Mouse (Mus musculus) ES-E14 (cell line): ENCODE measurements around the gene Vat1. TPM values are rescaled to one million over a fixed set of nuclear protein-coding genes. Genes with fewer than 3 reads are reported as not detected.
A peak's percentile ranks its signal among the peaks of the same experiment; 100 is the strongest.
"Not testable (repeated sequence)": the region's sequence is repeated elsewhere in the genome, so short reads cannot be mapped to it uniquely, and the experiment has no call there.

Experiments used
- DNase-seq: peaks from one replicate; pipeline ENCODE4 v3.0.0-alpha.2; 2013; ENCODE audit warnings: low read depth, low spot score
- H3K27ac ChIP-seq: 2 replicates; pipeline ENCODE4 v1.5.1; 2012; ENCODE audit warnings: low read depth, mild to moderate bottlenecking, low read length, moderate library complexity, mixed read lengths; ENCODE audit not compliant: poor library complexity, insufficient read depth, severe bottlenecking
- H3K36me3 ChIP-seq: 2 replicates; pipeline ENCODE4 v1.6.1; 2012; ENCODE audit warnings: mild to moderate bottlenecking, low read length, moderate library complexity, mixed read lengths; ENCODE audit not compliant: control insufficient read depth, poor library complexity, insufficient read depth, severe bottlenecking
- H3K4me1 ChIP-seq, 2 experiments: fragments of 150-350 bp in 1 of 2; sonication (generic) in 1 of 2; 2 replicates each; pipeline ENCODE4 v1.6.1; 2012; ENCODE audit warnings: low read length in 2 of 2, mild to moderate bottlenecking in 1 of 2, mixed read lengths in 1 of 2; ENCODE audit not compliant: control insufficient read depth in 2 of 2, insufficient read depth in 2 of 2, poor library complexity in 1 of 2
- H3K4me3 ChIP-seq, 2 experiments: fragments of 150-350 bp in 1 of 2; sonication (generic) in 1 of 2; 2 replicates each; pipeline ENCODE4 v1.5.1; 2012; ENCODE audit warnings: low read length in 2 of 2, low read depth in 1 of 2, mild to moderate bottlenecking in 1 of 2, mixed read lengths in 1 of 2; ENCODE audit not compliant: insufficient read depth in 1 of 2, poor library complexity in 1 of 2, severe bottlenecking in 1 of 2
- H3K9ac ChIP-seq: 2 replicates; pipeline ENCODE4 v1.6.1; 2012; ENCODE audit warnings: low read depth, mild to moderate bottlenecking, low read length, mixed read lengths; ENCODE audit not compliant: poor library complexity, insufficient read depth, severe bottlenecking
- H3K9me3 ChIP-seq: fragments of 150-350 bp; sonication (generic); 2 replicates; pipeline ENCODE4 v1.6.1; 2012; ENCODE audit warnings: low read depth, mild to moderate bottlenecking, low read length; ENCODE audit not compliant: control insufficient read depth, insufficient read depth
- CHD2 ChIP-seq: IDR thresholded peaks from 2 replicates; pipeline ENCODE4 v1.6.1; 2014; ENCODE audit warnings: mild to moderate bottlenecking, low read depth, low read length, inconsistent platforms
- HCFC1 ChIP-seq: IDR thresholded peaks from 2 replicates; pipeline ENCODE4 v1.6.1; 2012; ENCODE audit warnings: low read length, inconsistent platforms, borderline replicate concordance; ENCODE audit not compliant: insufficient read depth
- MAFK ChIP-seq: IDR thresholded peaks from 2 replicates; pipeline ENCODE4 v1.6.1; 2014; ENCODE audit warnings: mild to moderate bottlenecking, low read depth, low read length, inconsistent platforms; ENCODE audit not compliant: insufficient read depth
- ZC3H11A ChIP-seq: IDR thresholded peaks from 2 replicates; pipeline ENCODE4 v1.6.1; 2012; ENCODE audit warnings: low read depth, mild to moderate bottlenecking, inconsistent platforms, low read length, borderline replicate concordance
- ZNF384 ChIP-seq: IDR thresholded peaks from 2 replicates; pipeline ENCODE4 v1.6.1; 2012; ENCODE audit warnings: low read depth, low read length, inconsistent platforms
- in situ Hi-C, 2 experiments: fragments of 600-800 bp; cut with MboI; formaldehyde crosslinking; loops; one replicate each; pipeline ENCODE4 v1.15.1; 2025; ENCODE audit warnings: low sequenced_read_pairs in 2 of 2, inconsistent platforms in 1 of 2; ENCODE audit not compliant: unreplicated experiment in 2 of 2
- total RNA-seq: library from RNA; depleted of rRNA; stranded (reverse); fragments of 300-350 nt; gene quantifications from 2 replicates; pipeline ENCODE4 v1.2.3, GENCODE M21; 2012

Gene Vat1
- total RNA-seq, 1 experiment: 57.5 TPM

- no peak overlapping the region for H3K27ac ChIP-seq
- no peaks in the 10 kb centered on the region for H3K9me3 ChIP-seq
- TF ChIP-seq CHD2 (no peak), ZC3H11A (no peak), HCFC1 (no peak), ZNF384 (no peak), MAFK (no peak)
- no peak overlapping the region for H3K4me3 ChIP-seq
- no peak overlapping the region for H3K9ac ChIP-seq
- in situ Hi-C loops: no loop called here
- H3K36me3 ChIP-seq: no peaks in the 10 kb centered on the region
- H3K4me1 ChIP-seq: peaks cover 10 to 21% of the 10 kb centered on the region in 2 experiments; a peak in 3 of 4 replicates
- no peak for DNase-seq
These were observed 11.3 kb downstream of the Vat1 start for GRCm38 (mm10) chr11:101454702-101455101.

- TF ChIP-seq ZNF384 (no peak), HCFC1 (no peak), CHD2 (no peak)
- H3K36me3 ChIP-seq: no peaks in the 10 kb centered on the region
- DNase-seq: no peak
- in situ Hi-C loops: no loop called here
- H3K4me3 ChIP-seq: no peak overlapping the region
- peak overlapping the region; percentile 15; the same call in 1 of the 2 replicates for H3K27ac ChIP-seq
- H3K9me3 ChIP-seq: no peaks in the 10 kb centered on the region
- peaks cover 6 to 8% of the 10 kb centered on the region in 2 experiments; a peak in 3 of 4 replicates for H3K4me1 ChIP-seq
- no peak overlapping the region; the same call in 1 of the 2 replicates for H3K9ac ChIP-seq
These were observed 13.8 kb downstream of the Vat1 start for GRCm38 (mm10) chr11:101452093-101452774.

GRCm38 (mm10) chr11:101451536-101451935 lies 14.5 kb downstream of the Vat1 start:
- H3K4me3 ChIP-seq: no peak overlapping the region
- H3K4me1 ChIP-seq: peaks cover 6 to 8% of the 10 kb centered on the region in 2 experiments; a peak in 3 of 4 replicates
- H3K27ac ChIP-seq: no peak overlapping the region
- no peaks in the 10 kb centered on the region for H3K9me3 ChIP-seq
- H3K9ac ChIP-seq: no peak overlapping the region; the same call in 1 of the 2 replicates
- in situ Hi-C loops: no loop called here
- DNase-seq: no peak
- no peaks in the 10 kb centered on the region for H3K36me3 ChIP-seq
- TF ChIP-seq ZC3H11A (no peak), HCFC1 (no peak), MAFK (0 out of 2 replicates have a peak, but pooled peaks have one; percentile 45)

GRCm38 (mm10) chr11:101450394-101450793 lies 15.6 kb downstream of the Vat1 start:
- no peak overlapping the region for H3K27ac ChIP-seq
- no peaks in the 10 kb centered on the region for H3K9me3 ChIP-seq
- DNase-seq: no peak
- TF ChIP-seq ZC3H11A (peak; percentile 26; the same call in 1 of the 2 replicates), HCFC1 (no peak), CHD2 (no peak), ZNF384 (no peak)
- H3K4me1 ChIP-seq: peaks cover 6 to 8% of the 10 kb centered on the region in 2 experiments; a peak in 3 of 4 replicates
- in situ Hi-C loops: no loop called here
- H3K4me3 ChIP-seq: no peak overlapping the region
- peaks cover 2% of the 10 kb centered on the region; the same call in 1 of the 2 replicates for H3K36me3 ChIP-seq
- no peak overlapping the region for H3K9ac ChIP-seq

GRCm38 (mm10) chr11:101449596-101449995 lies 16.4 kb downstream of the Vat1 start:
- H3K9me3 ChIP-seq, H3K27ac ChIP-seq, H3K9ac ChIP-seq, DNase-seq, in situ Hi-C loops, H3K4me1 ChIP-seq, H3K36me3 ChIP-seq, H3K4me3 ChIP-seq: not testable (repeated sequence)
